Mouse (Mus musculus) limb, embryonic 12.5 days (tissue): ENCODE data around the gene Grb14. TPM values are rescaled to one million over a fixed set of nuclear protein-coding genes. Genes with fewer than 3 reads are reported as not detected.

Experiments
- ATAC-seq: fragments of 200-750 bp; cut with Nextera tagmentation; 2 replicates; pipeline ENCODE4 v1.8.0; 2017; ENCODE audit warnings: low read depth, moderate TSS enrichment; ENCODE audit not compliant: insufficient number of reproducible peaks, insufficient read depth, low FRiP score, low TSS enrichment
- H3K27ac ChIP-seq: fragments of 300-500 bp; sonication (generic); 2 replicates; pipeline ENCODE4 v1.5.1; 2016; ENCODE audit warnings: mild to moderate bottlenecking, moderate library complexity
- H3K27me3 ChIP-seq: fragments of 300-500 bp; sonication (generic); 2 replicates; pipeline ENCODE4 v1.6.1; 2016; ENCODE audit warnings: mild to moderate bottlenecking, moderate library complexity
- H3K36me3 ChIP-seq: fragments of 300-500 bp; sonication (generic); 2 replicates; pipeline ENCODE4 v1.6.1; 2016; ENCODE audit warnings: mild to moderate bottlenecking, moderate library complexity
- H3K4me1 ChIP-seq: fragments of 300-500 bp; sonication (generic); replicated peaks from 2 replicates; pipeline ENCODE4 v1.6.1; 2016
- H3K4me2 ChIP-seq: fragments of 300-500 bp; sonication (generic); 2 replicates; pipeline ENCODE4 v1.6.1; 2016; ENCODE audit warnings: mild to moderate bottlenecking, moderate library complexity
- H3K4me3 ChIP-seq: fragments of 300-500 bp; sonication (generic); replicated peaks from 2 replicates; pipeline ENCODE4 v1.5.1; 2016; ENCODE audit warnings: mild to moderate bottlenecking
- H3K9ac ChIP-seq: fragments of 300-500 bp; sonication (generic); replicated peaks from 2 replicates; pipeline ENCODE4 v1.6.1; 2016; ENCODE audit warnings: mild to moderate bottlenecking, moderate library complexity
- H3K9me3 ChIP-seq: fragments of 300-500 bp; sonication (generic); 2 replicates; pipeline ENCODE4 v1.6.1; 2016; ENCODE audit warnings: mild to moderate bottlenecking, moderate library complexity
- WGBS: fragments of 180-500 bp; shearing (Covaris S2); methylation state at CpG from one replicate; pipeline ENCODE4 v1.1.7; 2016; 5-methylcytosine and 5-hydroxymethylcytosine counted together
- polyA plus RNA-seq: library from polyadenylated mRNA; unstranded; fragments of >200 nt; fragmentation: Nextera tagmentation; extraction: Ambion mirVana; gene quantifications from 2 replicates; pipeline ENCODE4 v1.2.1, GENCODE M21; 2016

Grb14 gene
- polyA plus RNA-seq, 1 experiment from 2014 or later, result 4.9 TPM

- Histone ChIP-seq H3K27ac (no peak overlapping the region), H3K4me1 (peaks cover 9% of the 10 kb centered on the region; the same call in 1 of the 2 replicates), H3K27me3 (peaks cover 8% of the 10 kb centered on the region; the same call in 1 of the 2 replicates), H3K4me3 (no peak overlapping the region), H3K36me3 (no peaks in the 10 kb centered on the region), H3K9ac (no peak overlapping the region), H3K9me3 (no peaks in the 10 kb centered on the region), H3K4me2 (no peak overlapping the region)
- 92% methylated on average over 2 of the region's 2 CpGs for WGBS
- no peak for ATAC-seq
Measured at GRCm38 (mm10) chr2:65017375-65017774, 7.4 kb downstream of the Grb14 start.

DNA sequence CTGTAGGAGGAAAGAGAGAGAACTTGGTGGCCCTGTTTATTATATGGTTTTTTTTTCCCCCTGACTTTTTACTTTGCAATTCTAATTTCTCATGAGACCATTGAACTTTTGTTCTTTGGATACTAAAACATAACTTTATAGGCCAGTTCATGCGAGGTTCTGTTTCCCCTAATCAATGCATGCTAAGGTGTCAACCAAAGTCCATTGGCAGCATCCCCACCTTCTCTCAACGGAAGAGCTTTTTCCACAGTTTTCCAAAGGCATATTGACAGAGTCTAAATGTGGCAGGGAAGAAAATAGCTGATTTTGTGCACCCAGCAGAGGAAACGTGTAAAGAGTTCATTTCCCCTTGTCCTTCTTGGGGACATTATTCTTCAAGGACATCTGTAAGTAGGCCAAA, 10.2 kb downstream of the Grb14 start:
- WGBS, result 84% methylated on average over 3 of the region's 3 CpGs
- Histone ChIP-seq H3K27me3 (no peaks in the 10 kb centered on the region), H3K4me3 (no peak overlapping the region), H3K36me3 (no peaks in the 10 kb centered on the region), H3K27ac (no peak overlapping the region), H3K4me2 (no peak overlapping the region), H3K9ac (no peak overlapping the region), H3K4me1 (no peaks in the 10 kb centered on the region), H3K9me3 (no peaks in the 10 kb centered on the region)
- ATAC-seq, result no peak

- H3K4me1 ChIP-seq, result no peaks in the 10 kb centered on the region
- no peak overlapping the region for H3K4me3 ChIP-seq
- no peaks in the 10 kb centered on the region for H3K9me3 ChIP-seq
- ATAC-seq, result no peak
- H3K36me3 ChIP-seq, result no peaks in the 10 kb centered on the region
- WGBS, result 85% methylated on average over 3 of the region's 3 CpGs
- no peak overlapping the region for H3K9ac ChIP-seq
- H3K4me2 ChIP-seq, result no peak overlapping the region
- H3K27me3 ChIP-seq, result no peaks in the 10 kb centered on the region
- H3K27ac ChIP-seq, result no peak overlapping the region
Measured at GRCm38 (mm10) chr2:65010105-65010504, 14.7 kb downstream of the Grb14 start.

DNA sequence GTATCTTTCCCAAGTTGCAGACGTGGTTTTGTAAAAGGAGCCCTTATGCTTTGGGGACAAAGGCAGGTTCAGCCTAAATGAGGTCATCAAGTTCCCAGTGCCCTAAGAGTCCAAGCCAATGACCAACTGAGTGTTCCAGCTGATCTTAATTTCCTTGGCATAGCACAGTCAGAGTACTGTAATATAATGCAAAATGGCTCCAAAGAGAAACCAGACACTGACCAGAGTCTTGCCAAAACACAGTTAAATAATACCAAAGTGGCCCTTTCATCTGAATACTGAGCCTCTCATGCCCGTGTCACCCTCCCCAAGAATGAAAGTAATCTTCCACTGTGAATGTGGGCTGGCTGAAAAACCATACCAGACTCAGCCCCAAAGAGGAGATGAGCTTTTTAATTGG, 17.4 kb downstream of the Grb14 start:
- no peak overlapping the region for H3K9ac ChIP-seq
- no peak for ATAC-seq
- no peaks in the 10 kb centered on the region for H3K27me3 ChIP-seq
- no peaks in the 10 kb centered on the region for H3K9me3 ChIP-seq
- H3K36me3 ChIP-seq, result no peaks in the 10 kb centered on the region
- no peak overlapping the region for H3K4me3 ChIP-seq
- 60% methylated on average over 2 of the region's 2 CpGs for whole genome bisulfite sequencing
- H3K4me1 ChIP-seq, result no peaks in the 10 kb centered on the region
- no peak overlapping the region for H3K4me2 ChIP-seq
- H3K27ac ChIP-seq, result no peak overlapping the region

GRCm38 (mm10) chr2:65005044-65005443, 19.7 kb downstream of the Grb14 start:
- Histone ChIP-seq H3K9ac (no peak overlapping the region), H3K4me2 (no peak overlapping the region), H3K36me3 (no peaks in the 10 kb centered on the region), H3K27ac (no peak overlapping the region), H3K4me1 (no peaks in the 10 kb centered on the region), H3K27me3 (no peaks in the 10 kb centered on the region), H3K4me3 (no peak overlapping the region), H3K9me3 (no peaks in the 10 kb centered on the region)
- ATAC-seq, result no peak

DNA sequence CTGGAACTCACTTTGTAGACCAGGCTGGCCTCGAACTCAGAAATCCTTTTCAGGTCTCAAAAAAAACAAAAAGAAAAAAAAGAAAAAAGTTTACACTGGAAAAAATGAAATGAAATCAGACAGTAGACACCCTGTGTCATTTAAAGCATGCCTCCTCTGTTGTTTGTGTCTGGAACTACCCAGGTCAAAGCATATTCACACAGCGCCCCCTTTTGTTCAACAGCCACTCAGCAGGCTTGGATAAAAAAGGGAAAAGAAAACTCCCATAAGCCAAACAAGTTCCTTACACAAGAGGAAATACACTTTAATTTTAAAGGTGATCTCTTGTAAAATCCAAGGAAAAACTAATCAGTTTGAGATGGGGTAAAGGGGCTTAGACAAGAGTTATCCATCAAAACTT, 21.4 kb downstream of the Grb14 start:
- H3K9me3 ChIP-seq, result no peaks in the 10 kb centered on the region
- no peaks in the 10 kb centered on the region for H3K4me1 ChIP-seq
- 59% methylated on average over 2 of the region's 2 CpGs for WGBS
- no peak for ATAC-seq
- H3K27me3 ChIP-seq, result no peaks in the 10 kb centered on the region
- H3K4me2 ChIP-seq, result no peak overlapping the region
- H3K4me3 ChIP-seq, result no peak overlapping the region
- no peak overlapping the region for H3K9ac ChIP-seq
- H3K27ac ChIP-seq, result no peak overlapping the region
- no peaks in the 10 kb centered on the region for H3K36me3 ChIP-seq

- Histone ChIP-seq H3K36me3 (no peaks in the 10 kb centered on the region), H3K4me2 (no peak overlapping the region), H3K27me3 (no peaks in the 10 kb centered on the region), H3K27ac (no peak overlapping the region), H3K4me3 (no peak overlapping the region), H3K4me1 (no peaks in the 10 kb centered on the region), H3K9ac (no peak overlapping the region), H3K9me3 (no peaks in the 10 kb centered on the region)
- 83% methylated on average over 3 of the region's 3 CpGs for WGBS
- no peak for ATAC-seq
Measured at GRCm38 (mm10) chr2:65002631-65003030, 22.2 kb downstream of the Grb14 start.

DNA sequence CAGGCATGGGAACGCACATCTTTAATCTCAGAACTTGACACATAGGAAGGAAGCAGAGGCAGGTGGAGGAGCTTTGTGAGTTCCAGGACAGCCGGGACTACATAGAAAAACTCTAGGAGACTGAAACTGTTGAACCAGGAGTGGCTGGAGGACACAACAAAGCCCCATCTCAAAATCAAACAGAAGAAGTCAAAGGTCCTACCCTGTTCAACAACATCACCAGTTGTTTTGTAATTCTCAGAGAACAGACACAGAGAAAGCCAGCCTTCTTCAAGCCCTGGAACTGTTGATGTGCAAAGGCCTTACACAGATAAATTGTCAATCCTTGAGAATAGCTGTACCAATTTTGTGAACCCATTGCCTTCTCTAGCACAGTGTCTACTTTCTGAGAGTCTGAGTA, 29.7 kb downstream of the Grb14 start:
- ATAC-seq, result no peak
- 87% methylated on average over 2 of the region's 2 CpGs for WGBS
- no peak overlapping the region for H3K27ac ChIP-seq
- no peaks in the 10 kb centered on the region for H3K4me1 ChIP-seq
- no peaks in the 10 kb centered on the region for H3K36me3 ChIP-seq
- H3K9me3 ChIP-seq, result no peaks in the 10 kb centered on the region
- no peak overlapping the region for H3K9ac ChIP-seq
- H3K4me2 ChIP-seq, result no peak overlapping the region
- no peak overlapping the region for H3K4me3 ChIP-seq
- H3K27me3 ChIP-seq, result no peaks in the 10 kb centered on the region

DNA sequence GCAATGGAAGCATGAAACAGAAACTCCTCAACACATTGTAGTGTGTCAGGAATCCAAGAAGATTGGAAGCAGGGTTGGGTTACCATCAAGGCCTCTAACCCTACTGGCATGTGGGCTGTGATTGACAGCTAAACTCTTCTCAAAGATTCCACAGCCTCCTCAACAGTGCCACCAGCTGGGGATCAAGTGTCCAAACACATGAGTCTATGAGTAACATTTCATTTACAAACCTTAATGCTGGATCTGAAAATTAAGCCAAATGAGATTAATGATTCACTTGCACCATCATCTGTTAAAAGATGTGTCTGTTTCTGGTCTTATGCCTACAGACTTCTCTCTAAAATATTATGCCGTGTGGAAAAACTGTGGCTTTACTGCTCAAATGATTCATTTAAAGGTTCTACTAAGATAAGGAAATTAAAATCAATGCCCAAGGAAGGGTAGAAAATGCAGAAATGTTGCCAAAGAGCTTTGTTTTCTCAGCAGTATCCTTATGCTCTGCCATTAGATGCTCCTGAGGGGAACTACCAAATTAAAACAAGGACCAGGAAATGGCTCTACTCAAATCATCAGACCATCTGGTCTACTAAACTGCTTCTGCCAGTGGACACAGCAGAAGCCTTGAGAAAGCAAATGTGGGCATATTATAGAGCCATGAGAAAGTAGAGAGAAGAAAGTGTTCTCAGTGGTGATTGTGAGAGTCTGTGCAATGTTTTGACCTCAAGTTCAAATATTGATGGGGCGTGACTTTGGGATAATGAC, 35.2 kb downstream of the Grb14 start:
- ATAC-seq, result no peak
- Histone ChIP-seq H3K27ac (no peak overlapping the region), H3K4me3 (no peak overlapping the region), H3K4me2 (no peak overlapping the region), H3K9me3 (no peaks in the 10 kb centered on the region), H3K4me1 (no peaks in the 10 kb centered on the region), H3K27me3 (no peaks in the 10 kb centered on the region), H3K9ac (no peak overlapping the region), H3K36me3 (no peaks in the 10 kb centered on the region)
- WGBS, result 90% methylated on average over 2 of the region's 2 CpGs

- Histone ChIP-seq H3K4me2 (no peak overlapping the region), H3K4me3 (no peak overlapping the region), H3K27me3 (no peaks in the 10 kb centered on the region), H3K36me3 (no peaks in the 10 kb centered on the region), H3K9ac (no peak overlapping the region), H3K9me3 (peaks cover 4% of the 10 kb centered on the region; the same call in 1 of the 2 replicates), H3K27ac (no peak overlapping the region), H3K4me1 (no peaks in the 10 kb centered on the region)
- 81% methylated on average over 3 of the region's 3 CpGs for WGBS
- no peak for ATAC-seq
Measured at GRCm38 (mm10) chr2:64987782-64988181, 37.0 kb downstream of the Grb14 start.

DNA sequence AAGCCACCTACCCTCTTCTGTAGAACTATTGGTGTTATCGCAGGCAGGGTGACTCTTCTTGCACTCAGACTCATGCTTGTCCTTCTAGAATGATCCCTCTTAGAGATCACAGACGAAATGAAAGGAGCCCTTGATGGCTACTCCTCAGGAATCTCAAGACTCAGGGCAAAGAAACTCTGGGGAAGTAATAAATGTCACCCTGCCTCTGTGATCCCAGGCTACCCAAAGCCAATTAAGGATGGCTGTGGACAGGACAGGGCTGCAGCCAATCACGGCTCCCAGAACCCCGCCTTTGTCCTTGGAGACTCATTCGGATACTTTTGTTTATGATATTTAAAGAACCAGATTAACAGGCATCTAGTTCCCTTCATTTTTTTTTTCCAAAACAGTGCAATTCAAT, 49.2 kb downstream of the Grb14 start:
- ATAC-seq, result no peak
- WGBS, result 36% methylated on average over 5 of the region's 5 CpGs
- Histone ChIP-seq H3K9ac (no peak overlapping the region), H3K4me3 (no peak overlapping the region), H3K4me1 (peaks cover 13% of the 10 kb centered on the region; the same call in 1 of the 2 replicates), H3K27me3 (no peaks in the 10 kb centered on the region), H3K27ac (no peak overlapping the region), H3K9me3 (no peaks in the 10 kb centered on the region), H3K4me2 (no peak overlapping the region), H3K36me3 (no peaks in the 10 kb centered on the region)

- no peaks in the 10 kb centered on the region for H3K27me3 ChIP-seq
- no peak overlapping the region for H3K27ac ChIP-seq
- no peaks in the 10 kb centered on the region for H3K9me3 ChIP-seq
- WGBS, result 46% methylated on average over 2 of the region's 2 CpGs
- no peaks in the 10 kb centered on the region for H3K36me3 ChIP-seq
- H3K4me3 ChIP-seq, result no peak overlapping the region
- H3K4me2 ChIP-seq, result no peak overlapping the region
- H3K4me1 ChIP-seq, result peaks cover 13% of the 10 kb centered on the region; the same call in 1 of the 2 replicates
- H3K9ac ChIP-seq, result no peak overlapping the region
- no peak for ATAC-seq
Measured at GRCm38 (mm10) chr2:64974549-64974948, 50.2 kb downstream of the Grb14 start.
